Mouse (Mus musculus) C2C12 (cell line): ENCODE data around the gene Sapcd1.

Experiments used
- CEBPB ChIP-seq: IDR thresholded peaks from one replicate; pipeline ENCODE4 v1.6.1; 2011; ENCODE audit warnings: low read depth, mild to moderate bottlenecking, control low read depth, moderate library complexity
- CTCF ChIP-seq: IDR thresholded peaks from one replicate; pipeline ENCODE4 v1.5.1; 2011; ENCODE audit not compliant: control insufficient read depth, insufficient read depth, insufficient read length
- FOSL1 ChIP-seq: IDR thresholded peaks from one replicate; pipeline ENCODE4 v1.8.0; 2011; ENCODE audit warnings: mild to moderate bottlenecking, low read length; ENCODE audit not compliant: poor library complexity, insufficient read depth, severe bottlenecking
- MAX ChIP-seq: IDR thresholded peaks from one replicate; pipeline ENCODE4 v1.6.1; 2011; ENCODE audit warnings: mild to moderate bottlenecking, control low read depth
- MYOD1 ChIP-seq: IDR thresholded peaks from one replicate; pipeline ENCODE4 v1.6.1; 2011; ENCODE audit warnings: low read depth; ENCODE audit not compliant: control insufficient read depth, insufficient read length
- MYOG ChIP-seq: IDR thresholded peaks from one replicate; pipeline ENCODE4 v1.6.1; 2011; ENCODE audit not compliant: control insufficient read depth, insufficient read length; ENCODE audit errors: extremely low read depth
- USF1 ChIP-seq: IDR thresholded peaks from one replicate; pipeline ENCODE4 v1.6.1; 2011; ENCODE audit warnings: low read depth, mild to moderate bottlenecking, control low read depth, moderate library complexity

- TF ChIP-seq USF1 (no peak), CEBPB (no peak), MYOD1 (no peak), CTCF (no peak), FOSL1 (no peak), MAX (no peak), MYOG (no peak)
These were observed 18.2 kb downstream of the Sapcd1 start for GRCm38 (mm10) chr17:35009586-35009985.
